Mouse (Mus musculus) adrenal gland (tissue): ENCODE data around the gene Ctrc.

ENCODE experiments used
- intact Hi-C: fragments of 180-260 bp; cut with DNase I; formaldehyde crosslinking; loops from one replicate; pipeline ENCODE4 v1.15.1; 2025

Ctrc gene

GRCm38 (mm10) chr4:141822089-141822488 lies 24.1 kb downstream of the Ctrc start:
- intact Hi-C loops = no loop called here

GRCm38 (mm10) chr4:141821178-141821577 lies 25.0 kb downstream of the Ctrc start:
- intact Hi-C loops = no loop called here

- intact Hi-C loops = no loop called here
These were observed 26.8 kb downstream of the Ctrc start for GRCm38 (mm10) chr4:141819316-141819715.

- intact Hi-C loops = no loop called here
These were observed 27.3 kb downstream of the Ctrc start for GRCm38 (mm10) chr4:141818861-141819260.

GRCm38 (mm10) chr4:141817706-141818105 lies 28.5 kb downstream of the Ctrc start:
- intact Hi-C loops = no loop called here

GRCm38 (mm10) chr4:141816776-141817655 lies 29.1 kb downstream of the Ctrc start:
- intact Hi-C loops = no loop called here

GRCm38 (mm10) chr4:141816267-141816666 lies 29.9 kb downstream of the Ctrc start:
- intact Hi-C loops = no loop called here

GRCm38 (mm10) chr4:141811375-141811774 lies 34.8 kb downstream of the Ctrc start:
- intact Hi-C loops = no loop called here

GRCm38 (mm10) chr4:141810975-141811374 lies 35.2 kb downstream of the Ctrc start:
- intact Hi-C loops = no loop called here

GRCm38 (mm10) chr4:141809850-141810464 lies 36.2 kb downstream of the Ctrc start:
- intact Hi-C loops = loop anchor here (5.0 kb wide), 1 partner anchor 42 kb away; no protein-coding TSS in a partner anchor

- intact Hi-C loops = loop anchor here (5.0 kb wide), 1 partner anchor 46 kb away; no protein-coding TSS in a partner anchor
These were observed 40.3 kb downstream of the Ctrc start for GRCm38 (mm10) chr4:141805886-141806285.

- intact Hi-C loops = no loop called here
These were observed 42.1 kb downstream of the Ctrc start for GRCm38 (mm10) chr4:141804105-141804504.

- intact Hi-C loops = no loop called here
These were observed 48.6 kb downstream of the Ctrc start for GRCm38 (mm10) chr4:141797545-141797944.

GRCm38 (mm10) chr4:141796954-141797353 lies 49.2 kb downstream of the Ctrc start:
- intact Hi-C loops = no loop called here

GRCm38 (mm10) chr4:141796356-141796755 lies 49.8 kb downstream of the Ctrc start:
- intact Hi-C loops = no loop called here

GRCm38 (mm10) chr4:141794152-141794535 lies 52.0 kb downstream of the Ctrc start:
- intact Hi-C loops = no loop called here

GRCm38 (mm10) chr4:141793282-141794151 lies 52.6 kb downstream of the Ctrc start, which contains the start of gene Casp9:
Gene Casp9, plus strand, starts transcription at chr4:141793612.
- intact Hi-C loops = no loop called here

- intact Hi-C loops = no loop called here
These were observed 53.4 kb downstream of the Ctrc start for GRCm38 (mm10) chr4:141792554-141793281.

- intact Hi-C loops = no loop called here
These were observed 54.2 kb downstream of the Ctrc start for GRCm38 (mm10) chr4:141791951-141792350.

- intact Hi-C loops = no loop called here
These were observed 54.7 kb downstream of the Ctrc start for GRCm38 (mm10) chr4:141791486-141791885.

GRCm38 (mm10) chr4:141790524-141790990 lies 55.6 kb downstream of the Ctrc start, which contains the start of gene Dnajc16:
Gene Dnajc16, minus strand, starts transcription at chr4:141790931.
- intact Hi-C loops = no loop called here
